Mouse (Mus musculus) gastrocnemius, adult 18-20 months (tissue): ENCODE measurements around the gene Sytl3. TPM values are rescaled to one million over a fixed set of nuclear protein-coding genes. Genes with fewer than 3 reads are reported as not detected.

Experiments used
- DNase-seq: peaks from one replicate; pipeline ENCODE4 v3.0.0; 2021; ENCODE audit warnings: low spot score
- total RNA-seq, 2 experiments: library from RNA; stranded (reverse); gene quantifications; 2 replicates each; pipeline ENCODE4 v1.2.3; 2021

The Sytl3 gene
- total RNA-seq, 2 experiments from 2014 or later: 0.14 to 0.47 TPM

DNA sequence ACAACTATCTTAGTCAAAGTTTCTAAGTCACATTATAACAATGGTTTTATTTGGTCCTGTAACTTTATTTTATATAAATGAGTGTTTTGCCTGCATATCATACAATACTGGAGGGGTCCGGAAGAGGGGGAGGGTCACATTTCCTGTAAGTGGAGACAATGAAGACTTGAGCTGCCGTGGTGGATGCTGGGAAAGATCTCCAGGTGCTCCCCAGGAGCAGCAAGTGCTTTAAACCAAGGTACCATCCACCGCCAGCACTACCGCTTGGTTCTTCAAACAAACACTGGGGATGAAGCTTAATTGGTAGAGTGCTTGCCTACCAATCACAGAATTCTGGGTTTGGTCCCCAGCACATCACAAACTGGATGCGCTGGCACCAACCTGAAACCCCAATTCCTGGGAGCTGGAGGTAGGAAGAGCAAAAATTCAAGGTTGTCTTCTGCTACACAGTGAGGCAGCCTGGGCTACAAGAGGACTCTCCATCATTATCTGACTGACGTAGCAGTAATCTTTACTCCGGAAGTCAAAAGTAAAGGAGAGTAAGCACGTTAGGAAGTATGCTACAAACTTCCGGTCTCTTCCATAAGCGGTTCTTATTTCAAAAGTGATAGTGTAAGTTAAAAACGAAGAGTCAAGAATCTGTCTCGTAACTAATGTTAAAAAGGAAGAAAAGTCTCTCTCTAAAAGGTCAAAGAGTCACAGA, 118.9 kb downstream of the Sytl3 start:
- no peak for DNase-seq

GRCm38 (mm10) chr17:6778332-6778683, 119.4 kb downstream of the Sytl3 start:
- peak; percentile 29 for DNase-seq

- DNase-seq: peak; percentile 24
Observed at GRCm38 (mm10) chr17:6778771-6779509, 120.0 kb downstream of the Sytl3 start.

DNA sequence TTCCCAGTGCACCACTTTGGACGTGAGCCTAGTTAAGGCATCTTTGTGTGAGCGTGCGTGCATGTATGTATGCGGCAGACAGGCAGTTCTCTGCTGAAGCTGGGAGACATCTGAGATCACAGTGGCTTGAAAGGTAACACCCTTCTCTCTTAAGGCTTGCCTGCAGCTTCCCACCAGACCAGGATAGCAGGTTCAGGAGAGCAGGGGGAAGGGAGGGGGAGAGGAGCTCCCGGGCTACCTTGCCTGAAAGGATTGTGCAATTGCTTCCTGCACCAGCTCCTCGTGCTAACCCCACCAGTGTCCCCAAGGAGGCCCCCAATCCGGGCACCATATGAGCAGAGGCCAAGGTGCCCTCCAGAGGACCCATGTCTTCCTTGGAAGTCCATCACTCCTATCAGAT, 120.7 kb downstream of the Sytl3 start:
- DNase-seq: no peak

- no peak for DNase-seq
Observed at GRCm38 (mm10) chr17:6780521-6781115, 121.7 kb downstream of the Sytl3 start.

DNA sequence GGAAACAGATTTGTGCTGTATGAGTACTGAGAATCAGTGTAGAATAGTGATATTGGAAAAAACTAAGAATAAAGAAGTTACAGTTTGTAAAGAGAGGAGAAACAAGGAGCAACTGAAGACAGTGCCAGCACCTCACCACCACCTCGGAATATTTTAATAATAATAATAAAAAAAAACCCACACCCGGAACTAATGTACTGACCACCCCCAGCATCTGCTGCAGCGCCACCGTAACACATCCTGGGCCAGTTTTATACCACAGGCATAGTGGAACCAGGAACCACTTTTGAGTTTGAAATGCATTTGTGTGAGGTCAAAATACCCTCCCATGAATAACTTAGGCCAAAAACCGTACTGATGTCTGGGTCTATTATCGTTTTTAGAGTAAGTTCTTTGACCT, 122.4 kb downstream of the Sytl3 start:
- no peak for DNase-seq

- DNase-seq: no peak
Observed at GRCm38 (mm10) chr17:6782033-6782526, 123.2 kb downstream of the Sytl3 start.

- DNase-seq: peak; percentile 81
Observed at GRCm38 (mm10) chr17:6782611-6783005, 123.7 kb downstream of the Sytl3 start, which contains the start of gene Ezr. Ezr (minus strand) TSS chr17:6782784.

GRCm38 (mm10) chr17:6783006-6783661, 124.2 kb downstream of the Sytl3 start:
- peak; percentile 27 for DNase-seq

GRCm38 (mm10) chr17:6783756-6784357, 125.0 kb downstream of the Sytl3 start:
- no peak for DNase-seq

GRCm38 (mm10) chr17:6787241-6787640, 128.3 kb downstream of the Sytl3 start:
- no peak for DNase-seq

Other genes with a start within 250 kb of the Sytl3 start
- 10 to 100 TPM; 43.0 to 50.4 TPM for gene Dynlt1b, start 229.0 kb upstream of the Sytl3 start, total RNA-seq
- 1 to 10 TPM; 1.4 to 1.6 TPM for gene Dynlt1c, start 57.4 kb upstream of the Sytl3 start, total RNA-seq
- gene Dynlt1f, start 3.2 kb upstream of the Sytl3 start, total RNA-seq: 10 to 100 TPM; 41.3 to 45.1 TPM
- gene Ezr, start 123.7 kb downstream of the Sytl3 start, total RNA-seq: 1 to 10 TPM; 1.1 to 2.4 TPM